Mouse (Mus musculus) lung, postnatal 0 days (tissue): ENCODE measurements around the gene Sema6b. TPM values are rescaled to one million over a fixed set of nuclear protein-coding genes. Genes with fewer than 3 reads are reported as not detected.
A peak's percentile ranks its signal among the peaks of the same experiment; 100 is the strongest.

ENCODE experiments used
- ATAC-seq: fragments of 200-750 bp; cut with Nextera tagmentation; 2 replicates; pipeline ENCODE4 v1.8.0; 2017; ENCODE audit warnings: moderate library complexity
- DNase-seq: peaks from one replicate; pipeline ENCODE4 v3.0.0-alpha.2; 2016; ENCODE audit warnings: low spot score
- H3K27ac ChIP-seq: fragments of 300-500 bp; sonication (generic); 2 replicates; pipeline ENCODE4 v1.5.1; 2014; ENCODE audit warnings: antibody characterized with exemption, mild to moderate bottlenecking, low read length, mixed read lengths
- H3K27me3 ChIP-seq: fragments of 300-500 bp; sonication (generic); replicated peaks from 2 replicates; pipeline ENCODE4 v1.6.1; 2014; ENCODE audit warnings: low read length, mixed read lengths; ENCODE audit not compliant: insufficient read depth
- H3K36me3 ChIP-seq: fragments of 300-500 bp; sonication (generic); 2 replicates; pipeline ENCODE4 v1.6.1; 2014; ENCODE audit warnings: low read length, mixed read lengths; ENCODE audit not compliant: insufficient read depth
- H3K4me1 ChIP-seq: fragments of 300-500 bp; sonication (generic); 2 replicates; pipeline ENCODE4 v1.6.1; 2014; ENCODE audit warnings: antibody characterized with exemption, low read depth, low read length, mixed read lengths; ENCODE audit not compliant: insufficient read depth
- H3K4me2 ChIP-seq: fragments of 300-500 bp; sonication (generic); replicated peaks from 2 replicates; pipeline ENCODE4 v1.6.1; 2014; ENCODE audit warnings: low read depth, mild to moderate bottlenecking, low read length, moderate library complexity, mixed read lengths
- H3K4me3 ChIP-seq: fragments of 300-500 bp; sonication (generic); 2 replicates; pipeline ENCODE4 v1.5.1; 2014; ENCODE audit warnings: low read depth, low read length
- H3K9ac ChIP-seq: fragments of 300-500 bp; sonication (generic); replicated peaks from 2 replicates; pipeline ENCODE4 v1.6.1; 2014; ENCODE audit warnings: low read depth, mild to moderate bottlenecking
- H3K9me3 ChIP-seq: fragments of 300-500 bp; sonication (generic); 2 replicates; pipeline ENCODE4 v1.6.1; 2016; ENCODE audit warnings: low read length, mixed read lengths
- CTCF ChIP-seq: IDR thresholded peaks from 2 replicates; pipeline ENCODE4 v1.5.1; 2016; ENCODE audit warnings: antibody characterized with exemption, mild to moderate bottlenecking
- EP300 ChIP-seq: IDR thresholded peaks from 2 replicates; pipeline ENCODE4 v1.6.1; 2016; ENCODE audit warnings: antibody characterized with exemption, mild to moderate bottlenecking, control low read depth
- WGBS: fragments of 180-500 bp; shearing (Covaris S2); extraction: QIAGEN DNeasy Blood & Tissue Kit; methylation state at CpG from one replicate; pipeline ENCODE4 v1.1.7; 2014; 5-methylcytosine and 5-hydroxymethylcytosine counted together
- polyA plus RNA-seq: library from polyadenylated mRNA; unstranded; fragments of >200 nt; fragmentation: Nextera tagmentation; extraction: Ambion mirVana; gene quantifications from 2 replicates; pipeline ENCODE4 v1.2.1, GENCODE M21; 2015

Gene Sema6b
- polyA plus RNA-seq, 1 experiment from 2014 or later: 0.88 TPM

GRCm38 (mm10) chr17:56102158-56102557 is 38.0 kb downstream of the Sema6b start:
- H3K4me2 ChIP-seq: no peak overlapping the region
- ATAC-seq: no peak
- 93% methylated on average over 5 of the region's 5 CpGs for WGBS
- no peak for DNase-seq
- H3K9ac ChIP-seq: no peak overlapping the region
- H3K36me3 ChIP-seq: peaks cover 37% of the 10 kb centered on the region
- H3K4me1 ChIP-seq: no peaks in the 10 kb centered on the region
- no peak overlapping the region for H3K4me3 ChIP-seq
- H3K9me3 ChIP-seq: no peaks in the 10 kb centered on the region
- no peaks in the 10 kb centered on the region for H3K27me3 ChIP-seq
- H3K27ac ChIP-seq: no peak overlapping the region
- TF ChIP-seq EP300 (no peak), CTCF (no peak)

GRCm38 (mm10) chr17:56100811-56101210 is 39.3 kb downstream of the Sema6b start:
- WGBS: 79% methylated on average over 3 of the region's 3 CpGs
- Histone ChIP-seq H3K9me3 (no peaks in the 10 kb centered on the region), H3K27ac (no peak overlapping the region), H3K36me3 (peaks cover 48% of the 10 kb centered on the region), H3K4me3 (no peak overlapping the region), H3K9ac (no peak overlapping the region), H3K4me1 (no peaks in the 10 kb centered on the region), H3K4me2 (no peak overlapping the region), H3K27me3 (no peaks in the 10 kb centered on the region)
- DNase-seq (no peak), ATAC-seq (no peak)
- no peak for TF ChIP-seq EP300
- no peak for TF ChIP-seq CTCF

- WGBS: 85% methylated on average over 15 of the region's 15 CpGs
- Histone ChIP-seq H3K36me3 (peaks cover 53% of the 10 kb centered on the region), H3K4me2 (no peak overlapping the region), H3K4me1 (no peaks in the 10 kb centered on the region), H3K9me3 (no peaks in the 10 kb centered on the region), H3K27ac (no peak overlapping the region), H3K9ac (no peak overlapping the region), H3K4me3 (no peak overlapping the region), H3K27me3 (no peaks in the 10 kb centered on the region)
- ATAC-seq (no peak), DNase-seq (no peak)
- TF ChIP-seq CTCF: peak; percentile 33; the same call in 1 of the 2 replicates
- no peak for TF ChIP-seq EP300
Measured at GRCm38 (mm10) chr17:56098711-56099572, 41.2 kb downstream of the Sema6b start.

GRCm38 (mm10) chr17:56098180-56098579 is 42.0 kb downstream of the Sema6b start:
- no peak for DNase-seq
- Histone ChIP-seq H3K4me1 (no peaks in the 10 kb centered on the region), H3K9me3 (no peaks in the 10 kb centered on the region), H3K9ac (no peak overlapping the region), H3K27ac (no peak overlapping the region), H3K36me3 (peaks cover 53% of the 10 kb centered on the region), H3K4me3 (no peak overlapping the region), H3K27me3 (no peaks in the 10 kb centered on the region), H3K4me2 (no peak overlapping the region)
- TF ChIP-seq EP300 (no peak), CTCF (no peak)
- no peak for ATAC-seq
- WGBS: 85% methylated on average over 8 of the region's 8 CpGs

- Histone ChIP-seq H3K27ac (no peak overlapping the region), H3K4me2 (no peak overlapping the region), H3K9me3 (no peaks in the 10 kb centered on the region), H3K4me3 (no peak overlapping the region), H3K36me3 (peaks cover 42% of the 10 kb centered on the region), H3K9ac (no peak overlapping the region), H3K27me3 (no peaks in the 10 kb centered on the region), H3K4me1 (no peaks in the 10 kb centered on the region)
- 92% methylated on average over 12 of the region's 12 CpGs for WGBS
- ATAC-seq (no peak), DNase-seq (no peak)
- no peak for TF ChIP-seq CTCF
- TF ChIP-seq EP300: no peak
Measured at GRCm38 (mm10) chr17:56096883-56097282, 43.3 kb downstream of the Sema6b start.

GRCm38 (mm10) chr17:56092794-56093193 is 47.3 kb downstream of the Sema6b start:
- no peak overlapping the region for H3K9ac ChIP-seq
- no peak for ATAC-seq
- H3K4me3 ChIP-seq: no peak overlapping the region
- WGBS: 95% methylated on average over 1 of the region's 1 CpGs
- peaks cover 22% of the 10 kb centered on the region; the same call in 1 of the 2 replicates for H3K36me3 ChIP-seq
- no peak for DNase-seq
- no peak overlapping the region for H3K27ac ChIP-seq
- TF ChIP-seq CTCF (no peak), EP300 (no peak)
- no peak overlapping the region for H3K4me2 ChIP-seq
- no peaks in the 10 kb centered on the region for H3K27me3 ChIP-seq
- H3K4me1 ChIP-seq: no peaks in the 10 kb centered on the region
- no peaks in the 10 kb centered on the region for H3K9me3 ChIP-seq
